Mouse (Mus musculus) liver, adult (tissue): ENCODE results near the gene Cux2.

ENCODE experiments used
- GATA4 ChIP-seq: IDR thresholded peaks from 2 replicates; pipeline ENCODE4 v1.6.1; 2014; ENCODE audit warnings: mild to moderate bottlenecking, low read length; ENCODE audit not compliant: insufficient replicate concordance

Gene Cux2

GRCm38 (mm10) chr5:122003460-122003859 is 46.4 kb downstream of the Cux2 start:
- TF ChIP-seq GATA4: no peak

- no peak for TF ChIP-seq GATA4
Measured at GRCm38 (mm10) chr5:122002148-122002547, 47.8 kb downstream of the Cux2 start.

GRCm38 (mm10) chr5:122001311-122001710 is 48.6 kb downstream of the Cux2 start:
- TF ChIP-seq GATA4: no peak

GRCm38 (mm10) chr5:122000381-122000780 is 49.5 kb downstream of the Cux2 start:
- TF ChIP-seq GATA4: no peak

GRCm38 (mm10) chr5:121998981-121999795 is 50.7 kb downstream of the Cux2 start:
- TF ChIP-seq GATA4: no peak

GRCm38 (mm10) chr5:121998281-121998680 is 51.6 kb downstream of the Cux2 start:
- TF ChIP-seq GATA4: no peak

GRCm38 (mm10) chr5:121996701-121997100 is 53.2 kb downstream of the Cux2 start:
- no peak for TF ChIP-seq GATA4

GRCm38 (mm10) chr5:121994808-121995207 is 55.1 kb downstream of the Cux2 start:
- TF ChIP-seq GATA4: no peak

GRCm38 (mm10) chr5:121991914-121992313 is 58.0 kb downstream of the Cux2 start:
- TF ChIP-seq GATA4: no peak

- TF ChIP-seq GATA4: no peak
Measured at GRCm38 (mm10) chr5:121985855-121986254, 64.0 kb downstream of the Cux2 start.

GRCm38 (mm10) chr5:121981650-121982131 is 68.2 kb downstream of the Cux2 start:
- no peak for TF ChIP-seq GATA4

GRCm38 (mm10) chr5:121976331-121976730 is 73.6 kb downstream of the Cux2 start:
- TF ChIP-seq GATA4: no peak

GRCm38 (mm10) chr5:121973541-121973940 is 76.4 kb downstream of the Cux2 start:
- no peak for TF ChIP-seq GATA4

GRCm38 (mm10) chr5:121972680-121973192 is 77.2 kb downstream of the Cux2 start:
- TF ChIP-seq GATA4: no peak

GRCm38 (mm10) chr5:121968999-121969398 is 80.9 kb downstream of the Cux2 start:
- no peak for TF ChIP-seq GATA4

GRCm38 (mm10) chr5:121968416-121968815 is 81.5 kb downstream of the Cux2 start:
- no peak for TF ChIP-seq GATA4
